Mouse (Mus musculus): Measurements from ENCODE around the gene Nckipsd.

- TF ChIP-seq CTCF (IDR thresholded peaks at IDR 0.05; ENCODE audit: borderline replicate concordance, insufficient read depth, low read depth, low read length) (no peak), POLR2A (IDR thresholded peaks at IDR 0.05; ENCODE audit: borderline replicate concordance, insufficient read depth, low read length) (no peak)
Observed at GRCm38 (mm10) chr9:108792730-108793129, 15.4 kb upstream of the Nckipsd start.
